Mouse (Mus musculus): ENCODE data around the gene Gimap5. TPM values are rescaled to one million over a fixed set of nuclear protein-coding genes. Genes with fewer than 3 reads are reported as not detected.

The Gimap5 gene
- total RNA-seq, 2 experiments from 2014 or later, result 0.89 to 1.4 TPM

DNA sequence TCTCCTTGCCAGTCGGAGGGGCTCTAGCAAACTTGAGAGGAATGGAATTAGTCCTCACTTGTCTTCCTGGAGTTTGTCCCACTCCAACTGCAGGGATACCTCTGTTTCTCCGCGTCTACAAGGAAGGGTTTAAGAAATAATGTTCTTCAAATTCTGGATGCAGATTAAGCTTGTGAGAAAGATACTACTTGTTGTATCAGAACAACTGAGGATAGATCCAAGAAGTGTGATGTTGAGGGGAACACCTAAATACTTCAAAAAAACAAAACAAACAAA, 6.3 kb upstream of the Gimap5 start:
- no peak for DNase-seq (ENCODE audit: low spot score in 2 of 2)

DNA sequence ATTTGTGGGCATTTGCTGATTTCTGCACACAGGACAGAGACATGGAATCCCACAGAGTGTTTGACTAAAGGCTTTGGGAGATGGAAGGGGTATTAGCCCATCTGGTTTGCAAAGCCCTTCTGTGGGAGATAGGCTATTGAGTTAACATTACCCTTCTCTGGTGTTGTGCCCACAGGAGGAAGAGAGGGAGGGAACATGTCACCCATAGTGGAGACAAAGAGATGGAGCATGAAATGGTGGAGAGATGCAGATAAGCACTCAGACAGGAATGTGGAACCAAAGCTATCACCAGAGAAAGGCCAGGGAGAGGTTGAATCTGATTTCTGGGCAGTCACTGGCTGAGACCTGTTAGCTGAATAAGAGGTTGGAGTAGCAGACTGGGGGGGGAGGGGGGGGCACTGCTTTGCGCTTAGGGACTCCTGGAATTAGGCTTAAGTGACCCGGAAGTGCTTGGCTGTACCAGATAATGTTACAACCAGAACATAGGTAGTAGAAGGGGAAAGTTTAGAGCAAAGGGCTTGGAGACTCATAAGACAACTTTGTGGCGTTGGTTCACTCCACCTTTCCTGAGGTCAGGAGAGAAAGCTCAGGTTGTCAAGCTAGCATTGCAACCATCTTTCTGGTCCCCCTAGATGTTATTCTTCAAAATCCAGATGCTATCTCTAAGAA, 5.4 kb upstream of the Gimap5 start:
- DNase-seq (ENCODE audit: low spot score in 2 of 2), result no peak

DNA sequence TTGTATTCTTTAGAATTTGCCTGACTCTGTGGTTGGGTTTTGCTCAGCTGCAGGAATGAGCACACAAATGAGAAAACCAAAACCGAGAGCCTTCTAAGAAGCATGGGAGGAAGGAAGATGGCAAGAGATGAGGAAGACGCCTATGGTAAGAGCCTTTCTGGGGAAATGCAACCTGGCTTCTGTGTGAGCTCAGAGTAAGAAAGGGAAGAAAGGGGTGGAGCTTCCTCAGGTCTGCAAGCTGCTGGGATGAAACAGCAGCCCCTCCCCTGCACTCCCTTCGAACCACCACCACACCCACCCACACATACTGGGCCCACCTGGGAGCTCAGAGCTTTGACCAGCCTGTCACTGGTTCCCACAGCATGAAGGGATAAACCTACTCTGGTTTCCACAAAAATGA, 4.7 kb upstream of the Gimap5 start:
- DNase-seq (ENCODE audit: low spot score in 2 of 2), result no peak

DNA sequence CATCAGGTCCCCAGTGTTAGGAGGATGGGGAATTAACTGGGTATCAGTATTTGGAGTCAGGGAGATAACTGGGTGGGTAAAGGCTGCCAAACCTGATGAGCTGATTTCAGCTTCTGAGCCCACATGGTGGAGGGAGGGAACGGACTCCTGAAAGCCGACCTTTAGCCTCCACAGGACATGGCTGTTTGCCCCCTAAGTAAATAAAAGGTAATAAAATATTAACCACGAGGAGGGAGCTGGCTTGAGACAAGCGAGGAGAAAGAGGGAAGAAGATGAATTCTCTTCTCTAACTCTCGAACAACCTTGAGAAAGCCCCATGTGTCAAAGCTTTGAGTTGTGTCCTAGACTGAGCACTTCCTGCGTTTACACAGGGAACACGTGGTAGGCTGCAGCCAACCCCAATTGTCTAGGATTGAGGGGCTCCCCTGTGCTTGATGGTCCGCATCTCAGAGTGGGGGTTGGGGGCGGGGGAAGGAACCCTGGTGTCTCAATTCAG, 4.2 kb upstream of the Gimap5 start:
- no peak for DNase-seq (ENCODE audit: low spot score in 2 of 2)

DNA sequence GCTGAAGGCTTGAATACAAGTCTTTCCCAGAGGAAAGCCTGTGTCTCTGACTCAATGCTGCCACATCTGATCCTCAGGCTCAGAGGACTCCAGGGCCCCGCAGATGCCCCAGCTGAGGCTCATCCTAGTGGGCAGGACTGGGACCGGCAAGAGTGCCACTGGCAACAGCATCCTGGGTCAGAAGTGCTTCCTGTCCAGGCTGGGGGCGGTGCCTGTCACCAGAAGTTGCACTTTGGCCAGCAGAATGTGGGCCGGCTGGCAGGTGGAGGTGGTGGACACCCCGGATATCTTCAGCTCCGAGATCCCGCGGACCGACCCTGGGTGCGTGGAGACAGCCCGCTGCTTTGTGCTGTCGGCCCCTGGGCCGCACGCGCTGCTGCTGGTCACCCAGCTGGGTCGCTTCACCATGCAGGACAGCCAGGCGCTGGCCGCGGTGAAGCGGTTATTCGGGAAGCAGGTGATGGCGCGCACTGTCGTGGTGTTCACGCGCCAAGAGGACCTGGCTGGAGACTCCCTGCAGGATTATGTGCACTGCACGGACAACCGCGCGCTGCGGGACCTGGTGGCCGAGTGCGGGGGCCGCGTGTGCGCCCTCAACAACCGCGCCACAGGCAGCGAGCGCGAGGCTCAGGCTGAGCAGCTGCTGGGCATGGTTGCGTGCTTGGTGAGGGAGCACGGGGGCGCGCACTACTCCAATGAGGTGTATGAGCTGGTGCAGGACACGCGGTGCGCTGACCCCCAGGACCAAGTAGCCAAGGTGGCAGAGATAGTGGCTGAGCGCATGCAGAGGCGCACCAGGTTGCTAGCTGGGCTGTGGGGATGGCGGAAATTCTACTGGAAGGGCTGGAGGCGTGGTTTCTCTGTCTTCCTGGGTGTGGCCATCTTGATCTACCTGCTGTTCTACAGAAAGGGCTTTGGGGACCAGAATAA, 3.3 kb upstream of the Gimap5 start:
- peak in 1 of 2 experiments; percentile 20 for DNase-seq (ENCODE audit: low spot score in 2 of 2)

DNA sequence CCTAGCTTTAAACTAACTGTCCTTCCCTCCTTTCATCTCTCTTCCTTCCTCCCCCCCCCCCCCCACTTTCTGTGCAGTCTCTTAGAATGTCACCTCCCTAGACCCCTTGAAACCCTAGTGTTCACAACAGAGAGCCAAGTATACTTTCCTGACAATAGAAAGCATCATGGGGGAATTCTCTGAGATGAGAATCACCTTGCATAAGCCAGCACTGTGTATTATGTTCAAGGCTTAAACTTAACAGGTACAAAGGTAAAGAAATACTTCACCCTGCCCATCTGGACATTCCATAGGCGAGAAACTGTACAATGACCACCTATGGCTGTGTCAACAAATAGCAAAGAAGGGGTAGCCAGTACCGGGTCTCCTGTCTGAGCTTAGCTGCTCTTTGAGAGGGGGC, 507 bp upstream of the Gimap5 start:
- DNase-seq (ENCODE audit: low spot score in 2 of 2), result no peak

DNA sequence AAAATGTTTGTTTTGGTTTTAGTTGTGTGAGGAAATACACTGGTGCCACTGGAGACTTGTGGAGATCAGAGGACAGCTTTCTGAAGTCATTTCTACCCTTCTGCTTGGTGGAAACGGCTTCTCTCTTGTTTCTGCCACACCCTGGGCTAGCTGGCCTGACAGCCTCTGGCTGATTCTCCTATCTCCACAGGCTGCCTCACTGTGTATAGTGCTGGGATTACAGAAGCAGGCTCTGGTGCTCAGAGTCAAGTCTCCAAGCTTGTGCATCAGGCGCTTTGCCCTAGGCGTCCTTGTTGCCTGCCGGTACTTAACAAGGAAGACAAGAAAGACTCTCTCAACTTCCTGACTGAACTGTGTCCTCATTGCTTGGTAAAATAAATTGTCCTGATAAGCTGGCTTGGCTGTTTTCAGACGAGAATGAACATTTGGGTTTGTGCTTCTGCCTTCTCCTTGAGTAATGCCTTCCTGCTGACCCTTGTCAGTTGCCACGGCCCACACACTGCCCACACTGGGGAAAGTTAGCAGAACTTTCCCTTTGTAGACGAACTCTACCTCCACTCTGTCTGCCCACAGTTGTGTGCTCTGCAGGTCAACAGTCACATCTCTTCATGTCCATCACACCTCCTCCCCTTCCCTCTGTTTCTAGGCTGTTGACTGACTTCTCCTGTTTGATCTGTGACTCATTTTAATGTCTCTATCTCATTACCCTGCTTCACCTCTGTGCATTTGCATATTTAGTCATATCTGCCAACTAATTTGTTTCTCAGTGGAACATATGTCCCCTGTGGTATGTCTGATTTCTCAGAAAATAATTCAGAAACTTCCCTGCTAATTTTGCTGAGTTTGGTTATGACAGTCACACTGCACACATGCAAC, 1.3 kb downstream of the Gimap5 start:
- DNase-seq (ENCODE audit: low spot score in 2 of 2), result no peak

DNA sequence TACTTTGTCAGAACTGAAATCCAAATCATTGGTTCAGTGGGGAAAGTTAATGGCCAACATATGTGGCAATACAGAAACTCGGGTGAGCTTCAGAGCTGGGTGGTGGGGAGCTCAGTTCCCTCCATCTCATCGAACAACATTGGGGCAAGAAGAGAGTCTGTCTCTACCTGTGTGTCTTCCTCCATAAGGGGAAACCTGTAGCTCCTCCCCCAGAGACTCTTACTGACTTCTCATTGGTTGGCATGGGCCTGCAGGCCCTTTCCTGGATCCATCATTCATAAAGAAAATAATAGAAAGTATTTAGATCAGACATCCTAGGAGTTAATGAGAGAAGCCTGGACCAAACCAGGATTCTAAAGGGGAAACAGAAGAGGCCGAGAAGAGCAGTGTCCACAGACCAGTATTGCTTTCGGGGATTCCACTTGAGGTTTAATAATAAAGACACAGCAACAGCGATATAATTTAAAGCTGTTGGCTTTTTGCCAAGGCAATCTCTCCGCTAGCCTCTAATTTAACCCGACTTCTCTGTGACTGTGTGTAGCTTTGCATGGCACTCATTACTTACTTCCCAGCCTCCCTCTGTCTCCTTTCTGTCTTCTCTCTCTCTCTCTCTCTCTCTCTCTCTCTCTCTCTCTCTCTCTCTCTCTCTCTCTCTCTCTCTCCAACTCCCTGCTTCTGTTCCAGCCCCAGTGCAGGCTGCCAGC, 17.7 kb downstream of the Gimap5 start:
- DNase-seq (ENCODE audit: low spot score in 2 of 2), result no peak

DNA sequence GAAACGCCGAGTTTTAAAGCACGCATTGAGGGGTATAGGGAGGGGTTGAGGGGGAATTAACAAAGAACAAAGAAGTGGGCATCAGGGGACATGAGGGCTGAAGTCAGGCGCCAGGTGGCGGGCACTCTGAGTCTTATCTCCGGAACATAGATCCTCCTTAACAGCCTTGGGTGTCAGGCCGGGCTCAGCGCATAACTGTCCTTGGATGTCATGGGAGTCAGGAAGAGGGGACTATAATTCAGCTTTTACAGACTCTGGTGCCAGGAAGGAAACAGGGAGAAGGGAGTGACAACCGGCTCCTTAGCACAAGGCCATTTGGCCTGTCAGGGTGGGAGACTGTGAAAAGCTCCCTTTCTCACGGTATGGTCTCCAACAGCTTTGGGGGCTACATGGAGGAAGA, 18.5 kb downstream of the Gimap5 start:
- no peak for DNase-seq (ENCODE audit: low spot score in 2 of 2)

DNA sequence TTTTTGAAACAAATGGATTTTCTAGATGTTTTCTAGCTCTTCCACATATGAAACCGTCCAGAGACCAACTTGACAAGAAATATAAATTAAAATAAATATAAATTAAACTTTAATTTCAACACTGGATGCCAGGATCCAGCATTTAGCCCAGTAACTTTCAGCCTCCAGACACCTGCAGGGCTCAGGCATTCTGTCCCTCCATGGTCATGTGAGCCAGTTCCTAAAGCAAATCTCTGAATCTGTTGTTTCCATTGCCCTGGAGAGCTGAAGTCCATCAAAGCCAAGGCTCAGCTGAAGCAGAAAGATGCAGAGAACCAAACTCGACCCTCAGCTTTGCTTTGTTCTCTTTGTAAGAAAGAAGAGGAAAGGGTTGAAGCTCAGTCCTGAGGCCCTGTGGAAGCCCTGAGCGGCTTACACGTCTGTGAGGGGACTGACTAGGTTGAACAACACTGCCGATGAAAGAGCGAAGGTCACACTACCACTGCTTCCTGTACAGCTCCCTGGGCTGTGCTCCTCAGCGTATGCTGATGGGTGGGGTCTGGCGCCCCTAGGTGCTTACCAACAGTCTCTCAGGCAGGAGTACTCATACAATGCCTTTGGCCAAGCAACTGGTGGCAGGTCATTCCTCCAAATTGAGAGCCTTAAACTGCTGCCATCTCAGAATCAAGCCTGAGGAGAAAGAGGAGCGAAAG, 22.3 kb downstream of the Gimap5 start:
- DNase-seq (ENCODE audit: low spot score in 2 of 2), result no peak

DNA sequence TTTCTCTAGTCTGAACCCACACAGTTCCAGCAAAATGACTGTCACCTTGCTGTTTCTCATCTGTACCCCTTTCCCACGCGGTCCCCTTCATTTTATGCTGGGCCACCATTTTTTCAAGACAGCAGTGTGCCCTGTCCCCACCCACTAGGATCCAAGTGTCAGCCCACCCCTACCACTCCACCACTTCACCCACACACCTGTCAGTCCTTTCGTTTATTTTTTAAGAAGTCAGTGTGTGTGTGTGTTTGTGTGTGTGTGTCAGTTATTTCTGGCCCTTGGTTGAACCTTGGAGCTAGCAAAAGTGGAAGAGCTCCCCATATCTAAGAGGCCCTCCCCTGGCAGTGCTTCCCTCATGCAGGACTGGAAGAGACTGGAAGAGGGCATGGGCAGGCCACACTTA, 22.9 kb downstream of the Gimap5 start:
- no peak for DNase-seq (ENCODE audit: low spot score in 2 of 2)

DNA sequence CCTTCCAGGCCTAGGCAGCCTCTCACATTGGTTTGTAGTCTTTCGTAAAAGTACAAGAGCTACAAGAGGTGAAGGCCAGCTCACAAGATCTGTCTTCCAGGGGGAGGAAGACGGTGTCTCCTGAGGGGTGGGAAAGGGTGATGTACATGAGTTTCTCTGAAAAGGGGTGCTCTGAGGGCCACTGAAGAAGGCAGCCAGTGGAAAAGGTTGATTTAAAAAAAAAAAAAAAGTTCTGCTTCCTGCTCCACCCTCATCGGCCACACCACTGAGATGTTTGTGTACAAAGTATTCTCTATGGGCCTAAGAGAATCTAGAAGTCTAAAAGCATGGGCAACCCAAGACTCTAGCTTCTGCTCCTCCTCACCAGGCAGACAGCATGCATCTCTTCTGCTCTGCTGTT, 24.7 kb downstream of the Gimap5 start, which contains the start of gene Gimap3:
TSS of gene Gimap3 (minus strand) at position 156 of the 400 bp plus-strand sequence.
- DNase-seq (ENCODE audit: low spot score in 2 of 2), result no peak

DNA sequence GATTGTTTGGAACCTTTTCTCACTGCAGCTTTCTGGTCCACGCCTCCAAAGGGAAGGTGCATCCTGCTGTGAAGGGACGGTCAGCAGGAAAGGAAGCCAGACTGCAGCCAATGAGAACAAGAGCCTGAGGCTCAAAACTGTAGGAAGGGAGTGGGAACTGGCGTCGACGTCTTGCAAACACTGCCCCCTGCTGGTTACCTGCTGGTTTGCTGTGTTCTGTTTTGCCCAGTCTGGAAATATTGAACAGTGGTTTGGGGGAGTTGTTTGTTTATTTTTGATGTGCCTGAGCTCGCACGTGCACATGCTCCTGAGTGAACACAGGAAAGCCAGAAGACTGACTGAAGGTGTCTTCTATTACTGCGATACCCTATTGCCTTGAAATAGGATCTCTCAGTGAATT, 26.0 kb downstream of the Gimap5 start:
- DNase-seq (ENCODE audit: low spot score in 2 of 2), result peak; percentile 78 to 83

DNA sequence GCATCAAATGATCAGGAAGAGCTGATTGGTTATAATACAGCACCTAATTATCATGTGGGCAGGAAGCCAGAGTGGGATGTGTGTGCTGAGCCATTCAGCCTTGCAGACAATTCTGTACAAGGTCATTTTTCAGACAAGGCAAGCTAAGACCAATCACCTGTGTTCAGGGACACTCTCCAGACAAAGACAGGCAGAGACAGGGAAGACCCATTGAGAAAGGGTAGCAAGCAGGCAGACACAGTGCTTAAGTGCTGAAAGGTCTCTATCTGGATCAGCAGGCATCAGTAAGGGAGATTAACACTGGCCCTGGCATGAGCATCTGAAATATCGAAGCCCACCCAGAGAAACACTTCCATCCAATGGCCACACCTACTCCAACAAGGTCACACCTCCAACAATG, 38.4 kb downstream of the Gimap5 start:
- no peak for DNase-seq (ENCODE audit: low spot score in 2 of 2)

DNA sequence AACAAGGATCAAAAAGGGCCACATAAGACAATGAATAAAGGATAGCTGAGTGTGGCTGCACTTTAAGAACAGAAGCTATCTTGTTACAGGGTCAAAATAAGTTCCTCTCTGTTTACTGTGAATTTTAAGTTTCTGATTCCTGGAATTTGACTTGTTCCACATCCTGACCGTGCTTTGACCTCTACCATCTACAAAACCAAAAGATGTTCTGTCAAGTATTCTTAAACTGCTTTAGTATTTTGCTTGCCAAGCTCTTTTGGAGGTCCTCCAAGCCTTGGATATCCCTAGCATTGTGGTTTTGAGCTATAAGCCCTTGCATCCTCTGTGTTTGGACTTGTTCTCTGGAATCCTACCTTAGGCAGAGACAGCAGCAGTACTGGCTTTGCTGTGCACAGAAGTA, 39.2 kb downstream of the Gimap5 start:
- no peak for DNase-seq (ENCODE audit: low spot score in 2 of 2)

DNA sequence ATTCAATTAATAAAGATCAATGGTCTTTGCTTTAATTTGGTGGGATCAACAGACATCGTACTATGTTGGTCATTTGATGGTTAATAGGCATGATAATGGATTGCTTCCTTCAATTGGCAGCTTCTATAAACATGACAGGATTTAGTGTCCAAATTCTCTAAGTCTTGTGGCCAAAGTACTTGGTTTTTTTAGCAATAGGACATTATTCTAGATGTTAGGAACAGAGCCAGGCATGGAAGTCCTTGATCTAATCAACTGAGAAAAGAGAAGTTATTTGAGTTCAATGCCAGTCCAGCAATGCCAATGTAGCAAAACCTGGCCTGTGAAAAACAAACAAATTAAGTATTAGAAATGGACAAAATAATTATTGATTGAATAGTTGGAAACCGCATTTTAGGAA, 39.6 kb downstream of the Gimap5 start:
- DNase-seq (ENCODE audit: low spot score in 2 of 2), result no peak

DNA sequence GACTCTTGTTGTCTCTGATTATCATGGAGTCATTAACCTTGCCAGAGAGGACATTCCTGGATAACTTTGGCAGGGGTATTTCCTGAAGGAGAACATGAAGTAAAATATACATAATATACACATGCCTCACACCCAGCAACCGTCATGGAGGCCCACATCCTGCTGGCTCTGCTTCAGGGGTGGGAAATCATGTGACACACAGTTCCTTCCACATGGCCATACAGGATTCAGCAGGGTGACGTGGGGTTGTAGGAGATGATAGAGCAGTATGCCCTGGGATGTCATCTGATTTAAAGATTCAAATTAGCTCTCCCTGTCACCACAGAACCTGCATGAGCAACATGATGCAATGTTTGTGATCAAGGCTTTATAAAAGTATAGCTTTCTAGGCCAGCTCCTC, 41.9 kb downstream of the Gimap5 start:
- no peak for DNase-seq (ENCODE audit: low spot score in 2 of 2)

DNA sequence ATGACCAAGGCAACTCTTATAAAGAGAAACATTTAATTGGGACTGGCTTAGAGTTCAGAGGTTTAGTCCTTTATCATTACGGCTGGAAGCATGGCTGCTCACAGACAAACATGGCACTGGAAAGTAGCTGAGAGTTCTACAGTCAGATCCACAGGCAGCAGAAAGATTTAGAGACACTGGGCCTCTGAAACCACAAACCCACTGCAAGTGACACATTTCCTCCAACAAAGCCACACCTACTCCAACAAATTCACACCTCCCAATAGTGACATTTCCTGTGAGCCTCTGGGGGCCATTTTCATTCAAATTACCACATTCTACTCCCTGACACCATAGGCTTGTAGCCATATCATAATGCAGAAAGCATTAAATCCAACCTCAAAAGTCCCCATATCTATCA, 55.9 kb downstream of the Gimap5 start:
- DNase-seq (ENCODE audit: low spot score in 2 of 2), result no peak

DNA sequence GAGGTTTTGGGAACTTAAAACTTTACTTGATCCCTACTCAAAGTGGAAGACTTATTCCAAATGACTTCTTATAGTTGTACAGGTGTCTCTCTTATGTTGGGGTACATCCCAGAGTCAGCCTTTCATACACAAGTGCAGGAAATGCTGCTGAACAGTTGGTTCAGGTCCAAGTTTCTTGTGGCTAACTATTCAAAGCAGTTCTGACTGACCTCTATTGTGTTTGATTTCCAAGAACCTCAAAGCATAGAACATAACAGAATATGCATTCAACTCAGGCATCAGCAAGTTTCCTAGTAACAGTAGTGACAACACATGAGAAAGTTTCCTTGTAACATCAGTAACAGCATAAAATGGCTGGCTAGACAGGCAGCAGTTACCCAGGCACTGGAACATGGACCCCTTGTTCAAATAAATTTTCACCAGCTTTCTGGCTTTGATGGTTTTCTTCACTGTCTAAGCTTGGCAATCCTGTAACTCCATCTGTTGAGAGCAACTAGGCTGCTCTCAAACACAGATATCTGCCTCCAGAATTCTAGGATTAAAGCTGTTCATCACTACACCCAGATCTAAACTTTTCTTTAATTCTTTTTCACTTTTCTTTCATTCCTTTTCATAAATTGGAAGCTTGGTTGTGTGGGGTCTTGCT, 57.5 kb downstream of the Gimap5 start:
- no peak for DNase-seq (ENCODE audit: low spot score in 2 of 2)

Data from left cerebral cortex, adult 18-20 months (tissue).